ENCODE assay signal across 8 mouse cellular contexts in genomic region chr9:96259017-96259512, GRCm38 (mm10).
DNase-seq lines count a peak whose midpoint lies in the region; ATAC-seq and TF ChIP-seq lines count a peak whose summit lies in the region.

No protein-coding gene starts in this region.

- WGBS in forebrain, postnatal 0 days: 3% methylated on average over 5 of the region's 5 CpGs
- 29% methylated on average over 5 of the region's 5 CpGs for whole genome bisulfite sequencing in intestine, postnatal 0 days
- 7% methylated on average over 5 of the region's 5 CpGs for WGBS in lung, postnatal 0 days

- H3K9ac ChIP-seq in forebrain, postnatal 0 days: 0 out of 2 replicates have a peak overlapping the region, but pooled peaks have one; percentile 19
- H3K9ac ChIP-seq in intestine, postnatal 0 days (ENCODE audit: low read depth, low read length): no peak overlapping the region
- H3K9ac ChIP-seq in lung, postnatal 0 days (replicated peaks; ENCODE audit: low read depth): no peak overlapping the region

- no peaks in the 10 kb centered on the region for H3K9me3 ChIP-seq in forebrain, postnatal 0 days (ENCODE audit: low read length)
- H3K9me3 ChIP-seq in intestine, postnatal 0 days (ENCODE audit: control insufficient read depth): no peaks in the 10 kb centered on the region
- no peaks in the 10 kb centered on the region for H3K9me3 ChIP-seq in lung, postnatal 0 days (ENCODE audit: low read length)

- no peak overlapping the region for H3K27ac ChIP-seq in brown adipose tissue, adult 24 weeks (replicated peaks; ENCODE audit: low read depth, low read length)
- no peak overlapping the region for H3K27ac ChIP-seq in forebrain, postnatal 0 days (ENCODE audit: low read depth, low read length)
- H3K27ac ChIP-seq in intestine, postnatal 0 days (ENCODE audit: low read depth, low read length): no peak overlapping the region
- H3K27ac ChIP-seq in lung, postnatal 0 days (ENCODE audit: low read length): no peak overlapping the region

- no peaks in the 10 kb centered on the region for H3K4me1 ChIP-seq in brown adipose tissue, adult 24 weeks (ENCODE audit: control insufficient read depth, insufficient read depth, insufficient read length, low read length)
- no peaks in the 10 kb centered on the region; the same call in 1 of the 2 replicates for H3K4me1 ChIP-seq in forebrain, postnatal 0 days (ENCODE audit: insufficient read depth)
- no peaks in the 10 kb centered on the region for H3K4me1 ChIP-seq in intestine, postnatal 0 days (replicated peaks; ENCODE audit: control insufficient read depth, insufficient read depth, low read length)
- no peaks in the 10 kb centered on the region for H3K4me1 ChIP-seq in lung, postnatal 0 days (ENCODE audit: insufficient read depth, low read depth, low read length)

- peak overlapping the region; percentile 21 for H3K4me3 ChIP-seq in brown adipose tissue, adult 24 weeks (ENCODE audit: insufficient read depth, low read depth, low read length)
- H3K4me3 ChIP-seq in forebrain, postnatal 0 days (ENCODE audit: low read depth, low read length): peak overlapping the region; percentile 49
- peak overlapping the region; percentile 31 for H3K4me3 ChIP-seq in intestine, postnatal 0 days (ENCODE audit: low read depth, low read length)
- H3K4me3 ChIP-seq in lung, postnatal 0 days (ENCODE audit: low read depth, low read length): peak overlapping the region; percentile 22; the same call in 1 of the 2 replicates

- DNase-seq in spleen, adult 12 weeks (ENCODE audit: low spot score): peak; percentile 35
- no peak for DNase-seq in spleen, adult 18-20 months
- DNase-seq in forebrain, postnatal 0 days: peak; percentile 80
- DNase-seq in lung, postnatal 0 days (ENCODE audit: low spot score): peak; percentile 67
- peak; percentile 13 for DNase-seq in skeletal muscle tissue, adult 2 months (ENCODE audit: low read depth, low spot score)
- DNase-seq in layer of hippocampus, adult 9-11 months: no peak

- TF ChIP-seq CTCF in forebrain, postnatal 0 days (IDR thresholded peaks at IDR 0.05; ENCODE audit: low read depth): peak; percentile 21
- TF ChIP-seq CTCF in intestine, postnatal 0 days (IDR thresholded peaks at IDR 0.05; ENCODE audit: low read depth): no peak
- no peak for TF ChIP-seq CTCF in lung, postnatal 0 days (IDR thresholded peaks at IDR 0.05)

- ATAC-seq in forebrain, postnatal 0 days: peak; percentile 91
- no peak for ATAC-seq in intestine, postnatal 0 days
- ATAC-seq in lung, postnatal 0 days: no peak; the same call in 1 of the 2 replicates

- no peak for TF ChIP-seq EP300 in lung, postnatal 0 days (IDR thresholded peaks at IDR 0.05)

- H3K4me2 ChIP-seq in forebrain, postnatal 0 days (ENCODE audit: low read depth): peak overlapping the region; percentile 47
- H3K4me2 ChIP-seq in intestine, postnatal 0 days (replicated peaks; ENCODE audit: low read depth): peak overlapping the region; percentile 58
- peak overlapping the region; percentile 47 for H3K4me2 ChIP-seq in lung, postnatal 0 days (replicated peaks; ENCODE audit: low read depth, low read length)

- H3K27me3 ChIP-seq in forebrain, postnatal 0 days (ENCODE audit: insufficient read depth, low read length): no peaks in the 10 kb centered on the region
- H3K27me3 ChIP-seq in intestine, postnatal 0 days (replicated peaks; ENCODE audit: control insufficient read depth, insufficient read depth, low read length): no peaks in the 10 kb centered on the region
- no peaks in the 10 kb centered on the region for H3K27me3 ChIP-seq in lung, postnatal 0 days (replicated peaks; ENCODE audit: insufficient read depth, low read length)

- H3K36me3 ChIP-seq in forebrain, postnatal 0 days (ENCODE audit: insufficient read depth): no peaks in the 10 kb centered on the region
- no peaks in the 10 kb centered on the region for H3K36me3 ChIP-seq in intestine, postnatal 0 days (ENCODE audit: control insufficient read depth, insufficient read depth)
- H3K36me3 ChIP-seq in lung, postnatal 0 days (ENCODE audit: insufficient read depth, low read length): no peaks in the 10 kb centered on the region

Comparison
In these comparisons a context has a peak if more than half of its experiments do, and no peak if none do; other contexts are left out.
1. DNase-seq: peak in spleen, adult 12 weeks (single experiment), forebrain, postnatal 0 days (single experiment), lung, postnatal 0 days (single experiment) and skeletal muscle tissue, adult 2 months (single experiment); none in spleen, adult 18-20 months (0 of 2) and layer of hippocampus, adult 9-11 months (single experiment).
2. Peak in every context shown above with its lines, with median percentiles within 50 percentile points of each other: H3K4me3 ChIP-seq and H3K4me2 ChIP-seq.